Mouse (Mus musculus) liver, postnatal 0 days (tissue): Measurements from ENCODE around the gene Nucb2. TPM values are rescaled to one million over a fixed set of nuclear protein-coding genes. Genes with fewer than 3 reads are reported as not detected.

ENCODE experiments used
- ATAC-seq: fragments of 200-750 bp; cut with Nextera tagmentation; 2 replicates; pipeline ENCODE4 v1.8.0; 2017; ENCODE audit warnings: mild to moderate bottlenecking, moderate library complexity
- DNase-seq: peaks from one replicate; pipeline ENCODE4 v3.0.0-alpha.2; 2016
- H3K27ac ChIP-seq: fragments of 300-500 bp; sonication (generic); 2 replicates; pipeline ENCODE4 v1.5.1; 2014; ENCODE audit warnings: antibody characterized with exemption, moderate library complexity, mild to moderate bottlenecking, low read depth
- H3K27me3 ChIP-seq: fragments of 300-500 bp; sonication (generic); 2 replicates; pipeline ENCODE4 v1.6.1; 2014; ENCODE audit warnings: low read length, control low read depth, mixed read lengths; ENCODE audit not compliant: insufficient read depth
- H3K36me3 ChIP-seq: fragments of 300-500 bp; sonication (generic); replicated peaks from 2 replicates; pipeline ENCODE4 v1.6.1; 2014; ENCODE audit warnings: mild to moderate bottlenecking, control low read depth, low read length, moderate library complexity, mixed read lengths; ENCODE audit not compliant: insufficient read depth
- H3K4me1 ChIP-seq: fragments of 300-500 bp; sonication (generic); 2 replicates; pipeline ENCODE4 v1.6.1; 2014; ENCODE audit warnings: antibody characterized with exemption, mild to moderate bottlenecking, control low read depth; ENCODE audit not compliant: insufficient read depth
- H3K4me2 ChIP-seq: fragments of 300-500 bp; sonication (generic); 2 replicates; pipeline ENCODE4 v1.6.1; 2014; ENCODE audit warnings: low read depth, mild to moderate bottlenecking, low read length, moderate library complexity, mixed read lengths
- H3K4me3 ChIP-seq: fragments of 300-500 bp; sonication (generic); 2 replicates; pipeline ENCODE4 v1.5.1; 2014; ENCODE audit warnings: low read depth, low read length
- H3K9ac ChIP-seq: fragments of 300-500 bp; sonication (generic); replicated peaks from 2 replicates; pipeline ENCODE4 v1.6.1; 2014; ENCODE audit warnings: mild to moderate bottlenecking, moderate library complexity
- H3K9me3 ChIP-seq: fragments of 300-500 bp; sonication (generic); 2 replicates; pipeline ENCODE4 v1.6.1; 2016; ENCODE audit warnings: mild to moderate bottlenecking, control low read depth, low read length, mixed read lengths
- CTCF ChIP-seq: sonication (generic); IDR thresholded peaks from 2 replicates; pipeline ENCODE4 v1.5.1; 2016; ENCODE audit warnings: antibody characterized with exemption, low read depth
- EP300 ChIP-seq: IDR thresholded peaks from 2 replicates; pipeline ENCODE4 v1.6.1; 2016; ENCODE audit warnings: antibody characterized with exemption, low read depth, mild to moderate bottlenecking
- WGBS: fragments of 180-500 bp; shearing (Covaris S2); extraction: QIAGEN DNeasy Blood & Tissue Kit; methylation state at CpG from one replicate; pipeline ENCODE4 v1.1.7; 2014; ENCODE audit not compliant: insufficient replicate concordance; 5-methylcytosine and 5-hydroxymethylcytosine counted together
- polyA plus RNA-seq: library from polyadenylated mRNA; unstranded; fragments of >200 nt; fragmentation: Nextera tagmentation; extraction: Ambion mirVana; gene quantifications from 2 replicates; pipeline ENCODE4 v1.2.1, GENCODE M21; 2015

The Nucb2 gene
- polyA plus RNA-seq, 1 experiment from 2014 or later, result 4.9 TPM

GRCm38 (mm10) chr7:116529793-116530192 is 25.6 kb downstream of the Nucb2 start:
- Histone ChIP-seq H3K36me3 (no peaks in the 10 kb centered on the region; the same call in 1 of the 2 replicates), H3K27ac (no peak overlapping the region), H3K27me3 (no peaks in the 10 kb centered on the region), H3K4me1 (no peaks in the 10 kb centered on the region), H3K9me3 (no peaks in the 10 kb centered on the region), H3K9ac (no peak overlapping the region), H3K4me2 (no peak overlapping the region), H3K4me3 (no peak overlapping the region)
- no peak for TF ChIP-seq EP300
- TF ChIP-seq CTCF, result no peak
- DNase-seq (peak; percentile 31), ATAC-seq (no peak)
- WGBS, result 39% methylated on average over 4 of the region's 4 CpGs

GRCm38 (mm10) chr7:116530470-116530869 is 26.3 kb downstream of the Nucb2 start:
- no peaks in the 10 kb centered on the region for H3K9me3 ChIP-seq
- H3K4me2 ChIP-seq, result no peak overlapping the region
- no peaks in the 10 kb centered on the region; the same call in 1 of the 2 replicates for H3K36me3 ChIP-seq
- H3K9ac ChIP-seq, result no peak overlapping the region
- ATAC-seq (no peak), DNase-seq (no peak)
- TF ChIP-seq EP300 (no peak), CTCF (no peak)
- H3K27ac ChIP-seq, result no peak overlapping the region
- WGBS, result 80% methylated on average over 5 of the region's 5 CpGs
- no peak overlapping the region for H3K4me3 ChIP-seq
- no peaks in the 10 kb centered on the region for H3K27me3 ChIP-seq
- no peaks in the 10 kb centered on the region for H3K4me1 ChIP-seq

DNA sequence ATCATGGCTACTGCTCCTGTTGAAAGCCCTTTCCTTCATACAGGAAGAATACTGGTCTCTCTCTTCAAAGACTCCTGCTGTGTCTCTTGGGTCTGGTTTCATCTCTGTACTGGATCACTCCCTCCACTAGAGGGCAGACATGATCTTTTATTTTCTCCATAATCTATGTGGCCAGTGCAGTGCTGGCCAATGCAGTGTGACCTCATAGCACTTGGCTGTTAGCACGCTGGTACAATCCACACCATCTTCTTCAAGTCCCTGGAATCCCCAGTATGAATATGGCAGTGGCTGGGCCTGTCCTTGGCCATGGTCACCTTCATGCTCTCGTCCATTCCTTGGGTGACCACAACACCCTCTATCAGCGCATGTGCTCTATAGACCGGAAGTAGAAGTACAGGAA is 27.1 kb downstream of the Nucb2 start:
- no peak overlapping the region for H3K4me3 ChIP-seq
- H3K4me1 ChIP-seq, result no peaks in the 10 kb centered on the region
- TF ChIP-seq EP300 (no peak), CTCF (peak; percentile 69)
- no peak for DNase-seq
- no peak overlapping the region for H3K9ac ChIP-seq
- ATAC-seq, result peak; percentile 54; the same call in 1 of the 2 replicates
- 65% methylated on average over 4 of the region's 4 CpGs for WGBS
- H3K27me3 ChIP-seq, result no peaks in the 10 kb centered on the region
- H3K9me3 ChIP-seq, result no peaks in the 10 kb centered on the region
- no peaks in the 10 kb centered on the region; the same call in 1 of the 2 replicates for H3K36me3 ChIP-seq
- no peak overlapping the region for H3K4me2 ChIP-seq
- no peak overlapping the region for H3K27ac ChIP-seq

DNA sequence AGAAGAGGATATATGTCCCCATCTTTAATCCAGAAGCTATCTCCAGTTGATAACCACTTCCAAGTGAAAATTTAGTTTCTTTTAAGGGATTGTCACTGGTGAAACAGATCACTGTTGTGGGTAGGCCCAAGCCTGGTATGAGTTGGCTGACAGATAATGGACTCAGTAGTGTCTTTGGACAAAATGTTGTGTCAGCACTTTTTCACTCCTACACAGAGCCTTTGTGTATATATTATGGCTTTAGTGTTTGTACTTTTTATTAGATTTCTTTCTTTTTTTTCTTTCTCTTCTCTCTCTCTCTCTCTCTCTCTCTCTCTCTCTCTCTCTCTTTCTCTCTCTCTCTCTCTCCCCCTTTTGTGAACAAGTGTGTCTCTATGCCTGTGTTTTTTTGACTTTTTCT is 52.7 kb downstream of the Nucb2 start:
- no peak for TF ChIP-seq EP300
- no peak for TF ChIP-seq CTCF
- no peaks in the 10 kb centered on the region for H3K36me3 ChIP-seq
- H3K9ac ChIP-seq, result no peak overlapping the region
- ATAC-seq, result no peak
- no peaks in the 10 kb centered on the region for H3K4me1 ChIP-seq
- H3K27ac ChIP-seq, result no peak overlapping the region
- H3K4me3 ChIP-seq, result no peak overlapping the region
- no peaks in the 10 kb centered on the region for H3K27me3 ChIP-seq
- no peak for DNase-seq
- no peak overlapping the region for H3K4me2 ChIP-seq
- H3K9me3 ChIP-seq, result no peaks in the 10 kb centered on the region

DNA sequence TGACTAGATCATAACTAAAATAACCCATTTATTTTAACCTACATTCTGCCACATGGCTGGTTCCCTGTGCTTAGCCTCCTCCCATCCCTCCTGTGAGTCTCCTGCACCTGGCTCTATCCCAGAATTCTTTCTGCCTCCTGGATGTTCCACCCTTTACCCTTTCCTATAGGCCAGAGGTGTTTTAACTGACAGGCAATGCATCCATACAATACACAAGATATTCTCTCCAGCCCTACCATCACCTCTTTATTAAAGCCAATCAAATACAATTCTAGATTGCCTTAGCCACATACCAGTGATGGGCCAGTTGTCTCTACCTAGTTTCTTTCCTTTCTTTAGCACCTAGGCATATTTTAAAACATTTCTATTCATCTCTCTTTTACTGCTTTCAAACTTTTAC is 70.4 kb downstream of the Nucb2 start:
- Histone ChIP-seq H3K9me3 (no peaks in the 10 kb centered on the region), H3K4me1 (no peaks in the 10 kb centered on the region), H3K27ac (no peak overlapping the region), H3K27me3 (no peaks in the 10 kb centered on the region), H3K9ac (no peak overlapping the region), H3K4me3 (no peak overlapping the region), H3K4me2 (no peak overlapping the region), H3K36me3 (no peaks in the 10 kb centered on the region)
- DNase-seq (no peak), ATAC-seq (no peak)
- TF ChIP-seq EP300 (no peak), CTCF (no peak)

Other genes with a start within 250 kb of the Nucb2 start
- gene Plekha7, start 196.0 kb upstream of the Nucb2 start, polyA plus RNA-seq, result 1.5 and 1.8 TPM in 2 replicates
- gene Rps13, start 170.2 kb upstream of the Nucb2 start, polyA plus RNA-seq, result 425 and 427 TPM in 2 replicates
- gene Pik3c2a, start 60.9 kb upstream of the Nucb2 start, polyA plus RNA-seq, result 4.1 and 4.8 TPM in 2 replicates